Mouse (Mus musculus) liver, embryonic 13.5 days (tissue): ENCODE results near the gene Med12l. TPM values are rescaled to one million over a fixed set of nuclear protein-coding genes. Genes with fewer than 3 reads are reported as not detected.
"Not testable (repeated sequence)": the region's sequence is repeated elsewhere in the genome, so short reads cannot be mapped to it uniquely, and the experiment has no call there.

Experiments
- ATAC-seq: fragments of 200-750 bp; cut with Nextera tagmentation; 2 replicates; pipeline ENCODE4 v1.8.0; 2017; ENCODE audit warnings: low read depth, mild to moderate bottlenecking, moderate number of reproducible peaks, moderate library complexity
- DNase-seq: peaks from one replicate; pipeline ENCODE4 v3.0.0; 2022
- H3K27ac ChIP-seq: fragments of 300-500 bp; sonication (generic); 2 replicates; pipeline ENCODE4 v1.5.1; 2015; ENCODE audit warnings: moderate library complexity, mild to moderate bottlenecking, inconsistent platforms
- H3K27me3 ChIP-seq: fragments of 300-500 bp; sonication (generic); 2 replicates; pipeline ENCODE4 v1.6.1; 2015; ENCODE audit warnings: mild to moderate bottlenecking, inconsistent platforms
- H3K36me3 ChIP-seq: fragments of 300-500 bp; sonication (generic); 2 replicates; pipeline ENCODE4 v1.6.1; 2015; ENCODE audit warnings: mild to moderate bottlenecking, inconsistent platforms
- H3K4me1 ChIP-seq: fragments of 300-500 bp; sonication (generic); replicated peaks from 2 replicates; pipeline ENCODE4 v1.6.1; 2015; ENCODE audit warnings: inconsistent platforms
- H3K4me2 ChIP-seq: fragments of 300-500 bp; sonication (generic); 2 replicates; pipeline ENCODE4 v1.6.1; 2015; ENCODE audit warnings: inconsistent platforms, mild to moderate bottlenecking, moderate library complexity
- H3K4me3 ChIP-seq: fragments of 300-500 bp; sonication (generic); replicated peaks from 2 replicates; pipeline ENCODE4 v1.5.1; 2015; ENCODE audit warnings: mild to moderate bottlenecking, inconsistent platforms
- H3K9ac ChIP-seq: fragments of 300-500 bp; sonication (generic); 2 replicates; pipeline ENCODE4 v1.6.1; 2015; ENCODE audit warnings: mild to moderate bottlenecking, inconsistent platforms
- H3K9me3 ChIP-seq: fragments of 300-500 bp; sonication (generic); replicated peaks from 2 replicates; pipeline ENCODE4 v1.6.1; 2016; ENCODE audit warnings: inconsistent platforms
- WGBS: fragments of 180-500 bp; shearing (Covaris S2); methylation state at CpG from one replicate; pipeline ENCODE4 v1.1.7; 2015; ENCODE audit not compliant: insufficient replicate concordance; 5-methylcytosine and 5-hydroxymethylcytosine counted together
- polyA plus RNA-seq: library from polyadenylated mRNA; unstranded; fragments of >200 nt; fragmentation: Nextera tagmentation; extraction: Ambion mirVana; gene quantifications from 2 replicates; pipeline ENCODE4 v1.2.1, GENCODE M21; 2015

The Med12l gene
- polyA plus RNA-seq, 1 experiment from 2014 or later: 0.69 TPM

DNA sequence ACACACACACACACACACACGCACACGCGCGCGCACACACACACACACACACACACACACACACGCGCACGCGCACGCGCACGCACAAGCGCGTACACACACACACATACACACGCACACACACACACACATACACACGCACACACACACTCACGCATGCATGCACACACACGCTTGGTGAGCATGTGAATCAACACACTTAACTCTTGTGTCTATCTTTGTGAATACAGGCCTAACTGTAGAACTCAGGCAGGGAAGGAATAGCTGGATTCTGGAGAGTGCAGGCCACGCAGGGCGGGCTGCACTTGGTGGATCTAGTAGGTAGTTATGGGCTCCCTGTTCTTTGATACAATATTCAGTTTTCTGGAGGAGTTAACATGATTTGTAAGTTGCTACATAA lies 123.1 kb downstream of the Med12l start:
- ATAC-seq: no peak

DNA sequence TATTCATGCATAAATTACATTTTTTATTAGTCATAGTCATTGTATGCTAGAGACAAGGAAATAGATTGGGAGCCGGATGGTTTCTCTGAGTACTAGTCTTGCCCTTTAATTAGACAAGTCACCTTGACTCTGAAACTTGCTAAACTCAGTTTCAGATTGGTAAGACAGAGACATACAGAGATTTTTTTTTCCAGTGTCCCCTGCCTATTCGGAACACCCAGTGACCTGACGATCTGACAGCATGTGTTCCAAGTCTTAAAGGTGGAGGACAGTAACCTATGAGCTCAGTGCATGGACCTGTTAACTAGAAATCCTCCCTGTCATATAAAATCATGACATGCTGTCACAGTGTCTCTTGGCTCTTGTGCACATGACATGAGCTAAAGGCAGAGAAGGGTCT lies 123.9 kb downstream of the Med12l start:
- ATAC-seq (no peak), DNase-seq (no peak)
- Histone ChIP-seq H3K36me3 (no peaks in the 10 kb centered on the region), H3K27ac (no peak overlapping the region), H3K4me2 (0 out of 2 replicates have a peak overlapping the region, but pooled peaks have one; percentile 18), H3K27me3 (no peaks in the 10 kb centered on the region), H3K4me1 (peaks cover 54% of the 10 kb centered on the region), H3K9me3 (no peaks in the 10 kb centered on the region), H3K9ac (no peak overlapping the region), H3K4me3 (no peak overlapping the region)
- WGBS: 70% methylated on average over 3 of the region's 3 CpGs

More for the DNA sequence above, 123.1 kb downstream of the Med12l start:
- H3K36me3 ChIP-seq: no peaks in the 10 kb centered on the region
- H3K27ac ChIP-seq: no peak overlapping the region
- 85% methylated on average over 20 of the region's 20 CpGs for WGBS
- no peak overlapping the region for H3K4me3 ChIP-seq
- no peaks in the 10 kb centered on the region for H3K27me3 ChIP-seq
- peaks cover 56% of the 10 kb centered on the region for H3K4me1 ChIP-seq
- H3K9ac ChIP-seq: no peak overlapping the region
- H3K4me2 ChIP-seq: no peak overlapping the region
- DNase-seq: no peak
- H3K9me3 ChIP-seq: no peaks in the 10 kb centered on the region

DNA sequence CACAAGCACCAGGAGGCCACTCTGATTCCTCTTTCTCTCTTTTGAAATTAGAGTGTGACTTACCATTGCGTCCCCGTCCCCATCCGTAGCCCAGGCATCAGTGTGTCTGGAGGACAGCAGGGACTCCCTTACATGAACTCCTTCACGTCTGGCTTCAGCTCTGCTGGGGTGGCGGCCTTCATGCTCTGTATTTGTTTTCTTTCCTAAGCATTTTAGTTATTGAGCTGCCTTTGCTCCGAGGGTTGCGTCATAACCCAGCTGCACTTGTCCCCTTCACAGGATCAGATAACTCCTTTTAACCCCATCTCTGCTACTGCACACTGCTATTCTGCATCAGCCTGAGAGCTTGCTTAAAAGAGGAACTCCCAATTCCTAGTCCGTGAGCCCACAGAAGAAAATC lies 124.8 kb downstream of the Med12l start:
- H3K4me3 ChIP-seq: peak overlapping the region; percentile 8; the same call in 1 of the 2 replicates
- H3K4me2 ChIP-seq: peak overlapping the region; percentile 48
- no peaks in the 10 kb centered on the region for H3K27me3 ChIP-seq
- H3K4me1 ChIP-seq: peaks cover 45% of the 10 kb centered on the region
- no peaks in the 10 kb centered on the region for H3K9me3 ChIP-seq
- 31% methylated on average over 8 of the region's 8 CpGs for WGBS
- H3K9ac ChIP-seq: no peak overlapping the region
- H3K36me3 ChIP-seq: no peaks in the 10 kb centered on the region
- DNase-seq (no peak), ATAC-seq (peak; percentile 40)
- peak overlapping the region; percentile 34; the same call in 1 of the 2 replicates for H3K27ac ChIP-seq

DNA sequence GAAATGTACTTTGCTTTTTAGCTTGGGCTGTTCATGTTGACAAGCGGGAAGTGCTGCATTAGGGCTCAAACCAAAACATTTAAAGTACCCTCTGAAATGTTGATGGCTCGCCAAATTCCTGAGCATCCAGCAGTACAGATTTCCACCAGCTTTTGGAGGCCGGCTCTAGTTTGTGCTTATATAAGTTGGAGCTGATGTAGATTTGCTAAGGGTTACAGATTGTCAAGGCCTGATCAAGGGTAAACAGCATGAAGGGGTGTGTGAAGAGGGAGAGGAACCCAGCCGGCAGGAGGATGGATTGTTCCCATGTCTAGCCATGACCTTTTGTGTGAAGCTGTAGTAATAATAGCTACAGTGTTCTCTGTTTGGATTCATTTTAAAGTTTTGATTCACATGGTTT lies 125.5 kb downstream of the Med12l start:
- Histone ChIP-seq H3K4me1 (peaks cover 39% of the 10 kb centered on the region), H3K27ac (0 out of 2 replicates have a peak overlapping the region, but pooled peaks have one; percentile 34), H3K4me3 (no peak overlapping the region), H3K27me3 (no peaks in the 10 kb centered on the region), H3K36me3 (no peaks in the 10 kb centered on the region), H3K9me3 (no peaks in the 10 kb centered on the region), H3K9ac (no peak overlapping the region), H3K4me2 (0 out of 2 replicates have a peak overlapping the region, but pooled peaks have one; percentile 48)
- ATAC-seq (no peak), DNase-seq (no peak)
- WGBS: 55% methylated on average over 4 of the region's 4 CpGs

DNA sequence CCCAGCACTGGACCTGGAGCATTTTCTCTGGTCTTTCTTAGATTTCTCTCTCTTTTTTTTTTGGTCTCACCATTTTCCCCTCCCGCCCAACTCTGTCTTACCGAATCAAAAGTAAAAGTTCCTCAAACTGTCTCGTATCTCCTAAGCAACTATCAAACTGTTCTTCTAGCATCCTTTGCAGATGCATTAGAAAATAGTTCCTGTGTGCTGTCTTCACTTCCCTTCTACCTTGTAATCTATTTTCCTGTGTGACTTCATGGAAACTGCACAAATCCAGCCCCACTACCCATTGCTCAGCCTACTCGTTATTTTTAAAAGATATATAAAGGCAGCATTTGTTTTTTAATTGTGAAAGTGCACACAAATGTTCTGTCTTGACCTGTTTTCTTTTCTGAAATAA lies 126.3 kb downstream of the Med12l start:
- ATAC-seq (no peak), DNase-seq (no peak)
- Histone ChIP-seq H3K4me2 (no peak overlapping the region), H3K4me1 (peaks cover 37% of the 10 kb centered on the region), H3K36me3 (no peaks in the 10 kb centered on the region), H3K27ac (no peak overlapping the region), H3K9me3 (no peaks in the 10 kb centered on the region), H3K4me3 (no peak overlapping the region), H3K27me3 (no peaks in the 10 kb centered on the region), H3K9ac (no peak overlapping the region)
- 53% methylated on average over 4 of the region's 4 CpGs for WGBS

DNA sequence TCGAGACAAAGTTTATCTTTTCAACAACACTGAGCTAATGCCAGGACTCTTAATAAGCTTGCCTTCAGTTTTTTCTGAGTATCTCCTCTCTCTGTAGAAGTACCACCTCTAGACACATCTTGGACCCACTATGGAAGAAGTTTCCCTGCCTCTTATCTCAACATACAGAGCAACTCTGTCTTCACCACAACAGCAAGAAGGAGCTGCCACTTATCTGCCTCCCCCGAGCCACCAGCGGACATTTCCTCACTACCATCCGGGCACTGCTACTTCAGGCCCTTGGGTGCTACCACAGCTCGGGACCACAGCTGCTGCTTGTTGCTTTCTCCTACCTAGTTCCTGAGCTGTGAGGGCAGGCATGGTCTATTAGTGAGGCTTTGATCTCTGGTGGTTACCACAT lies 127.6 kb downstream of the Med12l start:
- ATAC-seq: peak; percentile 83
- WGBS: 13% methylated on average over 5 of the region's 5 CpGs
- H3K4me2 ChIP-seq: no peak overlapping the region

DNA sequence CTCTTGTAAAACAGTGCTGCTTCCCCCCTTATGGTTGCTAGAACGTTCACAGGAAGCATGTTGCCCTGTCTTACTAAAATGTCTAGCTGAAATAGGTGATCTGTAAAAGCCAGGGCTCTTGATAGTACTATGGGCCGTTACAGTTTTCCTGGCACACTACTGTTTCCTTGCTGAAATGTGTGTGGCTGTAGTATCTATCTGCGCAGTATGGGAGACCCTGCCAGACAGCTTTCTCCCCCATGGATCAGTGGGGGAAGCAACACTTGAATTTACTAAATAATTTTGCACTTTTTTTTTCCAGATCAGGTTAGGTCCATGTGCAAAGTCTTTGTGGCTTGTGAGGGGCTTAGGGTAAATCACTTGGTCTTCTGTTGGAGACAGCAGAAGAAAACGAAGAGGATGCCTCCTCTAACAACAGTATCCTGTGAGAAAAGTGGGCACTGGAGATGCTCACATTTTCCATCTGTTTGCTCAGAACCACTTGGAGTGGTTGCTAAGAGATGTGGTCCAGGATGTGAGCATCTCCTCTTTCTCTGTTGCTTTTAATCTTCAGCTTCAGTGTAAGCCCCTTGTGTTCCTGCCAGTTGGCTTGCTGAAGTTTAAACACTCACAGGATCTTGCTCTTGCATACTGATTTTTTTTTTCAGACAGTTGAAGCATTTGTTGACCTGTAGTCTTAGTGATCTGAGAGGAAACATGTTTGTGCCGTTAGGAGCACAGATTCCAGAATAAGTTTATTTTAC lies 130.5 kb downstream of the Med12l start:
- Histone ChIP-seq H3K4me3 (no peak overlapping the region), H3K4me2 (no peak overlapping the region), H3K4me1 (peaks cover 30% of the 10 kb centered on the region)

More for the DNA sequence above, 127.6 kb downstream of the Med12l start:
- no peaks in the 10 kb centered on the region for H3K36me3 ChIP-seq
- DNase-seq: peak; percentile 40
- no peaks in the 10 kb centered on the region for H3K9me3 ChIP-seq
- no peaks in the 10 kb centered on the region for H3K27me3 ChIP-seq
- H3K4me1 ChIP-seq: peaks cover 37% of the 10 kb centered on the region
- no peak overlapping the region for H3K4me3 ChIP-seq
- H3K27ac ChIP-seq: no peak overlapping the region
- H3K9ac ChIP-seq: no peak overlapping the region

DNA sequence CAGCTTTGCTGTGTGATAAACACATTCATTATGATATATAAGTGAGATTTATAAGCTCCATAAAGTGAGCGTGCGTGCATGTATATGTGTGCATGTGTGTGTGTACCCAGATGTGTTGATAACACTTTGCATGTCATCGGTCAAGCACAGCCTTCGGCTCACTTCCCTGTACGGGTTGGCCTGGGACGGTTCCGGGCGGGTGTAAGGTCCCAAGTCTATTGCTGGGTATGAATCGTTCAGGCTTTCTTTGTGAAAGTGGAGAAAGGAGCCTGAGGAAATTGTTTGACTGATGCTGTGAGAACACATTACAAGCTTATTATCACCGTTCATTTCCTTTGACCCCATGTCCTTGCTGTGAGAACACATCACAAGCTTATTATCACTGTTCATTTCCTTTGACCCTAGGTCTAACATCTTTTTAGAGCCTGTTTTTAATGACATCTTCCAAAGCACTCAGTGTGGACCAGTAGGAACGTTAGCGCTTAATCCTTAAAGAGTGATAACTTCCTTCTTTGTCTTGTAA lies 133.4 kb downstream of the Med12l start:
- H3K27me3 ChIP-seq: no peaks in the 10 kb centered on the region
- ATAC-seq: 0 out of 2 replicates have a peak, but pooled peaks have one; percentile 7
- H3K4me3 ChIP-seq: no peak overlapping the region
- no peak overlapping the region for H3K4me2 ChIP-seq
- DNase-seq: no peak
- no peaks in the 10 kb centered on the region for H3K36me3 ChIP-seq
- WGBS: 72% methylated on average over 12 of the region's 12 CpGs
- peaks cover 10% of the 10 kb centered on the region; the same call in 1 of the 2 replicates for H3K4me1 ChIP-seq
- no peak overlapping the region for H3K27ac ChIP-seq
- H3K9ac ChIP-seq: no peak overlapping the region
- no peaks in the 10 kb centered on the region for H3K9me3 ChIP-seq

More for the DNA sequence above, 130.5 kb downstream of the Med12l start:
- ATAC-seq (no peak), DNase-seq (no peak)
- no peaks in the 10 kb centered on the region for H3K36me3 ChIP-seq
- H3K9ac ChIP-seq: no peak overlapping the region
- 57% methylated on average over 5 of the region's 5 CpGs for WGBS
- H3K27me3 ChIP-seq: no peaks in the 10 kb centered on the region
- H3K9me3 ChIP-seq: no peaks in the 10 kb centered on the region
- H3K27ac ChIP-seq: no peak overlapping the region

DNA sequence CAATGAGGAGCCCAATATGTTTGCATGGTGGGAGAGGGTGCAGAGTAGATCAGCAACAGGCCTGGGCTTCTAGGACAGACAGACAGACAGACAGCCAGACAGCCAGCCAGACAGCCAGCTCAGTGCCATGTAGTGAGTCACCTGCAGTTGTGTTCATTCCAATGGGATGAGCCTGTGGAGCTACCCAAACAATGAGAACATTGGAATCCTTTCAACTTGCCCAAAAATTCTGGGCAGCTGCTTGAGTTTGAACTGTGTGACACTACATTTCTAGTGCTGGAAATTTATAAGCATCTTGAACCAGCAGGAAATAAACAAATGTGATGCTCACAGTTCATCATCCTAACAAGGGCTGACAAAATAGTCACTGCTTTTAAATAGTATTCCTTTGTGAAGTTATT lies 134.0 kb downstream of the Med12l start:
- H3K9ac ChIP-seq: no peak overlapping the region
- no peak overlapping the region for H3K27ac ChIP-seq
- peaks cover 8% of the 10 kb centered on the region; the same call in 1 of the 2 replicates for H3K4me1 ChIP-seq
- H3K4me2 ChIP-seq: no peak overlapping the region
- no peak for ATAC-seq
- no peak overlapping the region for H3K4me3 ChIP-seq
- H3K9me3 ChIP-seq: no peaks in the 10 kb centered on the region
- no peaks in the 10 kb centered on the region for H3K36me3 ChIP-seq
- DNase-seq: no peak
- H3K27me3 ChIP-seq: no peaks in the 10 kb centered on the region

DNA sequence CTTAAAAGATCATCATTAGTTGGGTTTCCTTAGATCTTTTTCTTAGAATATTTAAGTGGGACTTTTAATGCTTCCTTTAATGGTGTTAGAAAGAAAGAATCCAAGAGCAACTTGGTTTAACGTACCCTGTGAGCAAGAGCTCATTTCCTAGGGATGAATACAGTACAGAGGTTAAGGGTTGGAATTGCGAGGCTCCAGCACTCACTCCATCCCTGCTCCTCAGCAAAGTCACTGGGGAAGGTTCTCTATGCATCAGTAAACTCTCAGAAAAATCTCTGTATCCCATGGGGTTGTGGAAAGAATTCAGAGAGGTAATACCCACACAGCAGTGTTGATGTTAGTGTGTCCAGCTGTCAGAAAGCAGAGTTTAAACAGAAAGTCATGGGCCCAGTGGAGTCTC lies 134.5 kb downstream of the Med12l start:
- DNase-seq: no peak
- no peaks in the 10 kb centered on the region for H3K27me3 ChIP-seq
- no peak overlapping the region for H3K27ac ChIP-seq
- no peaks in the 10 kb centered on the region for H3K9me3 ChIP-seq
- no peak overlapping the region for H3K4me3 ChIP-seq
- H3K4me2 ChIP-seq: no peak overlapping the region
- ATAC-seq: no peak
- peaks cover 8% of the 10 kb centered on the region; the same call in 1 of the 2 replicates for H3K4me1 ChIP-seq
- 70% methylated on average over 2 of the region's 2 CpGs for WGBS
- H3K9ac ChIP-seq: no peak overlapping the region
- no peaks in the 10 kb centered on the region for H3K36me3 ChIP-seq

DNA sequence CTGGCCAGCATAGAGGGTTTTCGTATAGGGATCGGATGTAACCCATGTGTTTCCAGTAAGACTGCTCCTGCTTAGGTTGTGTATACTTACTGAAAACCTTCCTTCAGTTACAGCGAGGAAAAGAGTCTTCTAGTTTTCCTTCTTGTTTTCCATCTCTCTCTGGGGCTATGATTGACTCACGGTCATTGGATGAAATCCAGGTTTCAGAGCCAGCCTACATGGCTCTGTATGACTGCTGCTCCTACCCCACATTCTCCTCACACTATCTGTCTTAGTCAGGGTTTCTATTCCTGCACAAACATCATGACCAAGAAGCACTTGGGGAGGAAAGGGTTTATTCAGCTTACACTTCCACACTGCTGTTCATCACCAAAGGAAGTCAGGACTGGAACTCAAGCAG lies 135.3 kb downstream of the Med12l start:
- 70% methylated on average over 4 of the region's 4 CpGs for WGBS
- H3K27me3 ChIP-seq, H3K36me3 ChIP-seq, H3K4me2 ChIP-seq, H3K27ac ChIP-seq, H3K9me3 ChIP-seq, DNase-seq, H3K4me1 ChIP-seq, ATAC-seq, H3K4me3 ChIP-seq, H3K9ac ChIP-seq: not testable (repeated sequence)
